Mouse (Mus musculus) layer of hippocampus, adult 11-12 months (tissue): ENCODE results near the gene Cemip2.
A peak's percentile ranks its signal among the peaks of the same experiment; 100 is the strongest.
"Not testable (repeated sequence)": the region's sequence is repeated elsewhere in the genome, so short reads cannot be mapped to it uniquely, and the experiment has no call there.

Source experiments
- DNase-seq: peaks from one replicate; pipeline ENCODE4 v3.0.0; 2022; ENCODE audit warnings: low spot score

Gene Cemip2

DNA sequence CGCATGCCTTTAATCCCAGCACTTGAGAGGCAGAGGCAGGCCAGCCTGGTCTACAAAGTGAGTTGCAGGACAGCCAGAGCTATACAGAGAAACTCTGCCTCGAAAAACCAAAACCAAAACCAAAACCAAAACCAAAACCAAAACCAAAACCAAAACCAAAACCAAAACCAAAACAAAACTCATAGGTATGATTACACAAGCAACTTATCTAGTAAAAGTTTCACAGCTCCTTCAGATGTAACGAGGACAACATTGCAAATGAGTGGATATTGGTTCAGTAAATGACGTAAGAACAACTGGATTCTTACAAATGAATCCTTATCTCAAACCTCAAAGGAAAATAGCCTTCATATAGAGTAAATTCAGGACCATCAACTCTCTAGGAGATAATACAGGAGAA, 88.6 kb downstream of the Cemip2 start:
- not testable (repeated sequence) for DNase-seq

DNA sequence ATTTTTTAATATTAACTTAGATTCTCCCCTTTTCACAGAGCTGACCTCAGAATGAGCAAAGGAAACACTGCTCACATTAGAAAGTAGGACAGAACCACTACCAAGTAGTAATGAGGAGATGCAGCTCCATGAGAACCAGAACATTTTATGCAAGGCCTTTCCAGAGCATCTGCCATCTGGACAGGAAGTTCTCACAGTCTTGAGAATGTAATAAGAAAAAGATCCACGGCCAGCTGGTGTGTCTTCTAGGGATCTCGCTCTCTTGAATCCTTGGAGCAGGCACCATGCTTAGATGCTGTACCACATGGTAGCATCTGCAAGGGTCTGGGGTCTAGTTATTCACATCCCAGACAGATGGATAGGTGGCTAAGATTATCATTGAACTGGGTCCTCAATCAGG, 90.3 kb downstream of the Cemip2 start:
- DNase-seq, result no peak

DNA sequence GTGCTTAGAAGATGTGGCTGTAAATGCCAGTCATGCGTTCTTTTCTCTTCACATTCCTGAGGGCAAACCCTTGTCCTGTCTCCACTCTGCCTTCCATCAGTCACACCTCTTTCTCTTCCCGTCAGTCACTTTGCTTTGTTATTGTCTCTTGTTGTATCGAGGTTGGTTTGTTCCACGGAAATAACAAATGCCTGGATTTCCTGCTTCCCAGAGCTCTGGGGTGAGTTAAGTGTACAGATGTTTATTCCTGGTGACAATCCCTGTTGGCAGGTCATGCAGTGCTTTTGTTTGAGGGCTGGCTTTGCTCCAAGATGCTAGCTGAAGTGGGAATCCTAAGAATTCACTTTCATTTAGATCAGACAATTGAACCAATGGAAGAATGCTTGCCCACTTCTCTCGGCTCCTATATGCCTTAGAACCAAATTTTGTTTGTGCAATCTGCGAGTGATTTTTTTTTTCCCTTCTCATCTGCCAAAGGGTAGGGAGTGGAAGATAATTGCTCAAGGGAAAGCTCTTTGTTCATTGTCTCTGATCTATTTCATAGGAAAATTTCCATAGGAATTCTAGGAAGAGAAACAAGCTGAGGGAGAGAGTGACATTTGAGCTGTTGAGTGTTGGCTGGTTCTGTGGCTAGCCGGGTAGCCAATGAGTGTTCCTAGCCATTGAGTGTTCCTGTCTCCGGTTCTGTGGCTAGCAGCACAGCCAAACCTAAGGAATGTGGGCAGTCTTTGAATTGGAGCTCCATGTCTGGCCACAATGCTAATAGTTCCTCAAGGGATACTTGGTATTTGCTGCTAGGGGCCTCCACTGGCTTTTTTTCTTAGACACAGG, 104.2 kb downstream of the Cemip2 start:
- no peak for DNase-seq

DNA sequence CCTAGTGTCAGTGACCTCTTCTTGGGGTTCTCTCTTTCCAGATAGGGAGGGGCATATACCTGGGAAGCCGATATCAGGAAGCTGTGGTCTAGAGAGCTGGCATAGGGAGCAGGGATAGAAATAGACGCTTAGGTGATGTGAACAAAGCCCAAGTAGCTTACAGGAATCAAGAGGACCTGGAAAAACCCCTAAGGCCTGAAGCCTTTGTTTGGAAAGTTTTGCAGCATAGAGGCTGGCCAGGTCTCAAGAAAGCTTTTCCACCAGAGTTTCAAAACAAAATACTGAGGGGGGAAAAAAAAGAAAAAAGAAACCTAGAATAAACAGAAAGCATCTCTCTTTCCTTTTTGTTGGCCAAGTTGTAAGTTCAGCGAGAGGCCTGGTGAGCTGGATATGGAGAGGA, 104.9 kb downstream of the Cemip2 start:
- no peak for DNase-seq

DNA sequence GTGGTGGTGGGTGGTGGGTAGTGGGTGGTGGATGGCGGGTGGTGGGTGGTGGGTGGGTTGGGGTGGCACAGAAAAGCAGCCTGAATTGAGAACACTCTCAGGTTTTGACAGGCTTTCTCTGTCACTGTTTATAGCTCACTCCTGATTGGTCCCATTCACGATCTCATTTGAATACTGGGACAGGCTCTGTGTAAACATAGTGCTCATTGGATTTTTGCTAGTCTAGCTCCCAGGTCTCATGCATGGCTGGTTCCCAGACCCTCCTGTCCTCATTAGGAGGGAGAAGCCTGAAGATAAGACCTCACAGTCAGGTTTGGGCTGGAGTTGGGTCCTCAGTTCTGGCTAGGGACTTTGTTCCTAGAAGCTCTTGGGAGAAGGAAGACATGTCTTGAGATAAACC, 105.8 kb downstream of the Cemip2 start:
- DNase-seq, result no peak

DNA sequence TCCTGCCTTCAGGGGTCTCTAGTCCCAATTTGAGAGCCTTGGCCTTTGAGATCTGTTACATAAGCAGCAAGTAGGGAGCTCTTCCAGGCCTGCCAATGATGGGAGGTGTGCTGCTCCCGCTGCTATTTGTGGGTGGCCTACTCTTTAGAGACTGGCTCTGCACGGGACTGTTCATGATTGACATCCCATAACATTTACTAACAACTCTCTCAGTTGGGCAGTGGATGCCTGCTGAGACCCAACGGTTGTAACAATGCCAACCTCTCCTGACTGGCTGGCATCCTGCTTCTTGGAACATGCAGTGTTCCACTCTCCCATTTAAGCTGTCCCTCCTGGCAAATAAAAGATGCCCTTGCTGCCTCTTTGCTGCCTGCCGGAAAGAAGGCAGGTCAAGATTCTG, 106.2 kb downstream of the Cemip2 start:
- DNase-seq, result no peak

DNA sequence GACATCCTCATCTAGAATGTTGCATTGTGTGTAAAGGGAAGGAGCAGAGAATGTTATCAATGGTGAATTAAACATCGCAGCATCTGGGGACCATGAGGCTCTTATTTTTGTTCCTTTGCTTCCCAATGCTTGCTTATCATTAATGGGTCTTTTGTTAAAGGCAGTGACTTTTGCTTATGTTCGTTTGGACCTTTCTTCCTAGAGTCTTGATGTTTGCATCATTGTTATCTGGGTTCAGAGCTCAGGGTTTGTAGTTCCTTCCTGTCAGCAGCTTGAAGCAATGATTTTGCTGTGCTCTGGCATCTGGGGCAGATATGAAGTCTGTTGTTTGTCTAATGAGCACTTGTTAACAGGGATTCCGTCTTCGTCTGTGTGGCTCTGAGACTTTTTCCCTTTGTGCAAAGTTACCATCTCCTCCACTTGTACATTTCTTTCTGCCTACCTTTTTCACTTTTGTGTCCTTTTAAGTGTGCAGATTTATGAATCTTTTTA, 108.1 kb downstream of the Cemip2 start:
- no peak for DNase-seq

DNA sequence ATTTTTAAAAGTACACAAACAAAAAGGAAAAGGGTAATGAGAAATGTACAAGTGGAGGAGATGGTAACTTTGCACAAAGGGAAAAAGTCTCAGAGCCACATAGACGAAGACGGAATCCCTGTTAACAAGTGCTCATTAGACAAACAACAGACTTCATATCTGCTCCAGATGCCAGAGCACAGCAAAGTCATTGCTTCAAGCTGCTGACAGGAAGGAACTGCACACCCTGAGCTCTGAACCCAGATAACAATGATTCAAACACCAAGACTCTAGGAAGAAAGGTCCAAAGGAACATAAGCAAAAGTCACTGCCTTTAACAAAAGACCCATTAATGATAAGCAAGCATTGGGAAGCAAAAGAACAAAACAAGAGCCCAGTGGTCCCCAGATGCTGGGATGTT, 112.6 kb downstream of the Cemip2 start:
- DNase-seq, result no peak

DNA sequence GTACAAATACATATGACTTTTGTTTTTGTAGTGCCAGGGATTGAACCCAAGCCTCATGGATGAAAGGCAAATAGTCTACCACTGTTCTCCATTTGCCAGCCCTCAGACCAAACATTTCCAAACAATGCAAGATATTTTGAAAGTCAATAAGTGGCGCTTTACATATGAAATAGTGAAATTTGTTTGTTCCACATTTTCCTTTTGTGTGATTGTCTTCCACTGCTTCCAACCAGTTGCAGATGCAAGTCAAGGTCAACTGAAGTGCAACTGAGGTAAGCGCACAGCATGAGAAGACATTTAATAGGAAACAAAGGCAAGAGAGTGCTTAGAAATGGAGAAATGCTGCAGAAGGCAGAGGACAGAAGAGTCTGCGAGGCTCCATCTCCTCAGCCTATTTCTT, 116.7 kb downstream of the Cemip2 start:
- DNase-seq, result no peak

DNA sequence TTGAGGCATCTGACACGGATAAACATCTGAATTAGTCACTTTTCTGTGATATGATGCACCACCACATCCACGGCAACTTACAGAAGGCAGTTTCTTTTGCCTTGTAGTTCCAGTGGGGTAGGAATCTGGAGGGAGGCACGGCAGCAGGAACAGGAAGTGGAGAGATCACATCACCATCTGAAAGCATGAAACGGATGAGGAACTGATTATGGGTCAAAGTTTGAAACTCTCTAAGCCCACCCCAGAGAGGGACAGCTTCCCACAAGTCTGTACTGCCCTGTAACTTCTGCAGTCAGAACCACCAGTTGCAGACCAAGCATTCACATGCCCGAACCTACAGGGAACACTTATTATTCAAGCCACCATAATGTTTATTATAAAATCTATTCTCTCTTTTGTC, 117.4 kb downstream of the Cemip2 start:
- DNase-seq, result no peak

DNA sequence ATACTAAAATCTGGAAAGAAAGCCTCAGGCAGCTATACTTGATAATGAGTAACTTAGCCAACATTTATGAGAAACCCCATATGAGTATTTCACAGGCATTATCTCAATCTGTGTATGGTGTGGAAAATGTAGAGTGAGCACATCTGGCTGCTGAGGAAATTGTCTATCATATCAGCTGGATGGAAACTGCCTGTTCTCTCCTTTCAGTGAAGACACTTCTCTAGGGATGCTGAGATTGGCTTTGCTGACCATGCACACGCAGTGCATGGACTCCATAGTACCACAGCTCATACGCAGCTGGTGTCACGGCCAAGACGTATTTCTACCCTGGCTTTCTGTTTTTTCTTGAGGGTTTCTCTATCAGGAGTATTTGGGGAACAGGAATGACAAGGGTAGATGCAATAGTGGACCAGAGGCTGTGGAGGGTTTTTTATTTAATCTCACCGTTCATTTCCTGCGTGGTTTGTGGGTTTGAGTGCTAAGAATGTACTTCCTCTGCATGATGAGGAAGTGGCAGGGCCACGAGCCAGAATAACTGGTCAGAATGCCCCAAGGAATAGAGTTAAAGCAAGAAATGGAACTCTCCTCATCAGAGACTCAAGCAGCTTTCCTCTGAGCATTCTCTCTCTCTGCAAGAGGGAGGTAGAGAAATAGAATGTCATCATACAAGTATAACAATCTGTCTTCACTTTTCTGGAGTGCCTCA, 119.1 kb downstream of the Cemip2 start:
- DNase-seq, result peak; percentile 19

DNA sequence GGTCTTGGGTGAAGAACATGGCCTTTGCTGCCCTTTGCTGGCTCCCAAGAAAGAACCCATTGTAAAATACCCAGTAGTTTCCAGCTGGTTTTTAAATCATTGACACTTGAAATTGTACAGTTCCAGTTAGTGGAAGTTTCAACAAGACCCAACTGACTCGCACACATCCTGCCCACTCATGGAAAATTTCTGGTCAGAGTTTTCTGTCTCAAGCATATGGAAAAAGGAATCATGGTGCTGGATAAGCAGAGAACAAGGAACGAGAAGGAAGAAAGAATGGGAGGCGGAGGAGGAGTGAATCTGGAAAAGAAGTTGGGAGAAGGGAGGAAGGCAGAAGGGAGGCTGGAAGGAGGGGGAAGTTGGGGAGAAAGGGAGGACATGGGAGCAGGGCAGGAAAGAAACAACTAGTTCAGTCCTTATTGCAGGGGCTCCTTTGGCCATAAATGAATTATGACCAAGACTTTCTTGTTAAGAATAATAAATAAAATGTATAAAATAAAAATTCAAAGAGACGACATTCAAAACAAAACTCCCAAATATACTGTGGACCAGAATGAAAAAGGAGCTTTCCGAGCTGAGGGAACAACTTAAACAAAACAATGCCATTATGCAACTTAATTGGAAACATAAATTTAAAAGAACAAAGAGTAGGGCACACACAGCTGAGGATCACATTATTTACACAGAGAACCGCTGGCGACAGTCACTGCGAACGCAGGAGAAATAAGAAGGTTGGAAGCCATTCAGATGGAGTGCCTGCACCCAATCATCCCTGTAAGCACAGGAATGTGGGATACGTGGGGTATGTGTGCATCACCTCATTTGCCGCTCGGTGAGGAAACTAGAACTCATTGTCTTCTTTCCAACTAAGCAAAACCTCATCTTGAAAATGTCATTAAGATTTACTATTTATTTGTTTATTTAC, 120.1 kb downstream of the Cemip2 start:
- no peak for DNase-seq
